Mouse (Mus musculus) spleen, adult 2 months (tissue): ENCODE measurements around the gene Cmc2. TPM values are rescaled to one million over a fixed set of nuclear protein-coding genes. Genes with fewer than 3 reads are reported as not detected.

Experiments used
- DNase-seq, 2 experiments: peaks; one replicate each; pipeline versions ENCODE4 v3.0.0 to v3.0.0-alpha.2; 2012 to 2021; ENCODE audit warnings: low spot score in 2 of 2, low read depth in 1 of 2
- H3K27ac ChIP-seq: fragments of 200-500 bp; 2 replicates; pipeline ENCODE4 v1.5.1; 2012; ENCODE audit warnings: low read length, inconsistent platforms; ENCODE audit not compliant: insufficient read depth
- H3K27me3 ChIP-seq: fragments of 200-500 bp; 2 replicates; pipeline ENCODE4 v1.6.1; 2012; ENCODE audit warnings: mild to moderate bottlenecking, moderate library complexity, low read length, inconsistent platforms; ENCODE audit not compliant: control insufficient read depth, insufficient read depth
- H3K36me3 ChIP-seq: fragments of 200-500 bp; 2 replicates; pipeline ENCODE4 v1.6.1; 2012; ENCODE audit warnings: mild to moderate bottlenecking, low read length, inconsistent platforms; ENCODE audit not compliant: control insufficient read depth, insufficient read depth
- H3K4me1 ChIP-seq: fragments of 200-500 bp; 2 replicates; pipeline ENCODE4 v1.6.1; 2011; ENCODE audit warnings: inconsistent platforms; ENCODE audit not compliant: control insufficient read depth, insufficient read depth, insufficient read length
- H3K4me3 ChIP-seq: fragments of 200-500 bp; 2 replicates; pipeline ENCODE4 v1.5.1; 2011; ENCODE audit warnings: mild to moderate bottlenecking, inconsistent platforms; ENCODE audit not compliant: insufficient read depth, insufficient read length; ENCODE audit errors: extremely low read depth
- CTCF ChIP-seq: fragments of 200-500 bp; IDR thresholded peaks from 2 replicates; pipeline ENCODE4 v1.5.1; 2011; ENCODE audit warnings: mild to moderate bottlenecking, inconsistent platforms; ENCODE audit not compliant: insufficient read depth, insufficient read length, insufficient replicate concordance; ENCODE audit errors: extremely low read depth
- POLR2A ChIP-seq: fragments of 200-500 bp; IDR thresholded peaks from 2 replicates; pipeline ENCODE4 v1.6.1; 2011; ENCODE audit warnings: low read depth, low read length, inconsistent platforms
- WGBS: fragments of 180-500 bp; shearing (Covaris S2); methylation state at CpG from one replicate; pipeline ENCODE4 v1.1.7; 2018; 5-methylcytosine and 5-hydroxymethylcytosine counted together
- polyA plus RNA-seq: library from polyadenylated mRNA; depleted of rRNA; stranded (reverse); fragments of >200 nt; gene quantifications from 2 replicates; pipeline ENCODE4 v1.2.3, GENCODE M21; 2012

The Cmc2 gene
- polyA plus RNA-seq, 1 experiment: 3.4 TPM

DNA sequence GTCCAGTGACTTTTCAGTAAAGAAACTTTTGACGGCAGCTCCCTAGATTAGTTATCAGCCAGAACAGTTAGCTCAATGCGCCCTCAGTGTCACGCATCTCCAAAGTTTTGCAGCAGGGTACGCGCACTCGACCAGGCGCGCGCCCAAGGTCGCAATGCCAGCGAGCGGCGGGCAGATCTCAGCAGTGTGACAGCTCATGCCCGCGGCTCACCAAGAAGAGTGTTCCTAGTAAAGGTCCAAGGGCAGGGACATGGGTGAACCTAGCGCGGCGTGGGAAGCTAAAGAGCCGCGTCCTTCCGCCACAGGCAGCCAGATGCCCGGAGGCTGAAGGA lies 284 bp downstream of the Cmc2 start:
- peak overlapping the region; percentile 97 for H3K4me3 ChIP-seq
- TF ChIP-seq CTCF: no peak
- no peak for TF ChIP-seq POLR2A
- H3K27me3 ChIP-seq: no peaks in the 10 kb centered on the region
- DNase-seq: no peak
- under 1% methylated on average over 22 of the region's 22 CpGs for WGBS
- H3K36me3 ChIP-seq: no peaks in the 10 kb centered on the region; the same call in 1 of the 2 replicates
- no peaks in the 10 kb centered on the region; the same call in 1 of the 2 replicates for H3K4me1 ChIP-seq
- peak overlapping the region; percentile 71 for H3K27ac ChIP-seq

- no peak for DNase-seq
- 84% methylated on average over 4 of the region's 4 CpGs for WGBS
- no peak overlapping the region for H3K27ac ChIP-seq
- no peaks in the 10 kb centered on the region for H3K36me3 ChIP-seq
- TF ChIP-seq CTCF (no peak), POLR2A (no peak)
- H3K27me3 ChIP-seq: no peaks in the 10 kb centered on the region
- no peaks in the 10 kb centered on the region for H3K4me1 ChIP-seq
- H3K4me3 ChIP-seq: no peak overlapping the region
These were observed 15.4 kb downstream of the Cmc2 start for GRCm38 (mm10) chr8:116905836-116906235.

DNA sequence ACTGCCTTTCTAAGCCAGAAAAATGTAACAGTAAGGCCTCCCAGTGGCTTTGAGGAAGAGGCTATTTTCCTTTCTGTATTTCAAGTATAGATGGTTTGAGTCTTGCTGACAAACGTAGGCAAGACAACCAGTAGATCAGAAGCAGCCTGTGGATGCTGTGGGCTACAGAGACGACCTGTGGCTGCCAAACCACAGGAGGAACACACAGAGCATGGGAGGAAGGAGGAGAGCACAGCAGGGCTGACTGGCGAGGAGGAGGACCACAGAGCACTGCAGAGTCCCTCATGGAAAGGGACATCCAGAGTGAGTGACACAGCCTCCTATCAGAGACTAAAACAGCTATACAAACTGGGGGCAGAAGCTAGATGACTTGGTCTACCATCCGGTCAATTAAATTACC lies 16.0 kb downstream of the Cmc2 start:
- Histone ChIP-seq H3K27me3 (no peaks in the 10 kb centered on the region), H3K4me3 (no peak overlapping the region), H3K36me3 (no peaks in the 10 kb centered on the region), H3K4me1 (no peaks in the 10 kb centered on the region), H3K27ac (no peak overlapping the region)
- WGBS: 59% methylated on average over 4 of the region's 4 CpGs
- no peak for DNase-seq
- TF ChIP-seq POLR2A (no peak), CTCF (no peak)

DNA sequence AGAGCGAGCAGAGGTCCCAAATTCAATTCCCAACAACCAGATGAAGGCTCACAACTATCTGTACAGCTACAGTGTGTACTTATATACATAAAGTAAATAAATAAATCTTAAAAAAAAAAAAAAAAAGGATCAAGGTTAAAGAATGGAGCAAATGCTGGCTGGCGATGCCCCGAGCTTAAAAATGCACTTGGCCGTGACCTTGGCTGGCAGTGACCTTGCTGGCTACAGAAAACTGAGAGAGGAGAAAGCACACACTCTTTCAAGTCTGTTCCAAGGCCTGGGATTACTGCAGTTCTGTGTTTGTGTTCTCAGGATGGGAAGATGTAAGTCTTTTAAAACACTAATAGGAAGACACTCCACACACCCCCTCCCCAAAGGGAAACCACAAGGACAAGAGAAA lies 16.5 kb downstream of the Cmc2 start:
- 98% methylated on average over 4 of the region's 4 CpGs for WGBS
- no peaks in the 10 kb centered on the region for H3K4me1 ChIP-seq
- no peak overlapping the region for H3K4me3 ChIP-seq
- H3K27ac ChIP-seq: no peak overlapping the region
- no peaks in the 10 kb centered on the region for H3K36me3 ChIP-seq
- H3K27me3 ChIP-seq: no peaks in the 10 kb centered on the region
- DNase-seq: no peak
- TF ChIP-seq CTCF: no peak
- no peak for TF ChIP-seq POLR2A

GRCm38 (mm10) chr8:116895521-116895920 lies 25.7 kb downstream of the Cmc2 start:
- no peak for TF ChIP-seq CTCF
- no peak for TF ChIP-seq POLR2A
- 0 out of 2 replicates have a peak, but pooled peaks cover 2% of the 10 kb centered on the region for H3K36me3 ChIP-seq
- H3K4me3 ChIP-seq: no peak overlapping the region
- no peak for DNase-seq
- 91% methylated on average over 6 of the region's 6 CpGs for WGBS
- no peak overlapping the region for H3K27ac ChIP-seq
- no peaks in the 10 kb centered on the region for H3K27me3 ChIP-seq
- H3K4me1 ChIP-seq: no peaks in the 10 kb centered on the region

DNA sequence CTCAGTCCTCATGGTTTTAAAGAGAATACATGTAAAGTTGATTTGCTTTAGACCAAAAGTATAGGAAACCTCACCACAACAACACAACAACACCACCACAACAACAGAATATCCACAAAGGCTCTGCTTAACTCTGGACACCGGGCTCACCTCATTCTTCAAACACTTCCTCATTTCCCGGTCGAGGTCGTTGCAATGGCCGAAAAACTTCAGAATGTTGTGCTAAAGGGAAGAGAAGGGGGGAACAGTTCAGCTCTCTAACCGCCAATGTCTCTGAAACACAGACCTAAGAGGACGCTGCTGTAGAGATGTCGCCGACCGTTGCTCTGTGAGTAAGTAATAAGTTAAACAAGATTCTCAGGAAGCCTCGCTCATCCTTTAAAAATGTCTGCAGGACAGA lies 27.3 kb downstream of the Cmc2 start:
- no peak overlapping the region for H3K4me3 ChIP-seq
- no peaks in the 10 kb centered on the region for H3K27me3 ChIP-seq
- 61% methylated on average over 11 of the region's 11 CpGs for WGBS
- DNase-seq: no peak
- no peak for TF ChIP-seq POLR2A
- TF ChIP-seq CTCF: no peak
- no peaks in the 10 kb centered on the region for H3K4me1 ChIP-seq
- no peak overlapping the region for H3K27ac ChIP-seq
- peaks cover 4% of the 10 kb centered on the region; the same call in 1 of the 2 replicates for H3K36me3 ChIP-seq

DNA sequence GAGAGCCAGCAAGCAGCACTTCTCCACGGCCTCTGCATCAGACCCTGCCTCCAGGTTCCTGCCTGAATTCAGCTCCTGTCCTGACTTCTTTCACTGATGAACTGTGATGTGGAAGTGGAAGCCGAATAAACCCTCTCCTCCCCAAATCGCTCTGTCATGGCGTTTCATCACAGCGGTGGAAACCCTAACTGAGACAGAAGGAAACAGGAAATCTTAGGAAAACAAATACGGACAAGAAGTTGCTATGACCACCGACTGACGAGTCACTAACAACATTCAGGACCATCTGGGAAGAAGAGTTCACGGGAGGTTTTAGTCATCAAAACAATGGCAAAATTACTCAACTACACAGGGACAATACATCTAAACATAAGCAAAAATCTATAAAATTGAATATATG lies 28.6 kb downstream of the Cmc2 start:
- H3K4me3 ChIP-seq: no peak overlapping the region
- WGBS: 80% methylated on average over 9 of the region's 9 CpGs
- no peak for DNase-seq
- no peak overlapping the region for H3K27ac ChIP-seq
- H3K36me3 ChIP-seq: peaks cover 4% of the 10 kb centered on the region; the same call in 1 of the 2 replicates
- H3K4me1 ChIP-seq: no peaks in the 10 kb centered on the region
- no peak for TF ChIP-seq CTCF
- TF ChIP-seq POLR2A: no peak
- H3K27me3 ChIP-seq: no peaks in the 10 kb centered on the region

- DNase-seq: no peak
These were observed 29.1 kb downstream of the Cmc2 start for GRCm38 (mm10) chr8:116892130-116892529.

More at GRCm38 (mm10) chr8:116892130-116892529, 29.1 kb downstream of the Cmc2 start:
- Histone ChIP-seq H3K4me3 (no peak overlapping the region), H3K27ac (no peak overlapping the region), H3K4me1 (no peaks in the 10 kb centered on the region), H3K36me3 (peaks cover 4% of the 10 kb centered on the region; the same call in 1 of the 2 replicates), H3K27me3 (no peaks in the 10 kb centered on the region)
- WGBS: 70% methylated on average over 3 of the region's 3 CpGs
- TF ChIP-seq POLR2A (no peak), CTCF (no peak)
